Mouse (Mus musculus): Measurements from ENCODE around the gene Ube2t.

Ube2t gene

GRCm38 (mm10) chr1:134962053-134962803 is at the start of gene Ube2t:
Gene Ube2t, plus strand, starts transcription at chr1:134962565.
- DNase-seq (ENCODE audit: extremely low read depth, low read depth, low spot score), result peak; percentile 31

- DNase-seq (ENCODE audit: extremely low read depth, low read depth, low spot score), result peak; percentile 58
Measured at GRCm38 (mm10) chr1:134913535-134913934, 48.8 kb upstream of the Ube2t start.

DNA sequence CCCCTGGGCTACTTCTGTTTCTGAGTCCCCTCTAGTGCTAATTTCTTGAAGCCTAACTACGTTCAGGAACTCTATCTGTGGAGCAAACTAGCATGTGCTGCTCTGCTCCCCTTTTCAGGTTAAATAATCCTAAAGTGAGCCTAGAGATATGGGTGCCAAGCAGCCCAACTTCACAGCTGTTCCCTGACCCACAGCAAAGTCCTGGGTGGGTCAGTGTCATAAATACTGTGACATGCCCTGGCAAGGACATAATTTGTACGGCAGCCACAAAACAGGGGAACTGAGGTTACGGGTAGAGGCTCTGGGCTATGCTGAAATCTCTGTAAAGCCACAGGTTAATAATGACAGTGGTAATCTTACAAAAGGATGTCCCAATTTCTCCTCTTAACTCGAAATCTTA is 46.9 kb upstream of the Ube2t start:
- no peak for DNase-seq (ENCODE audit: extremely low read depth, low read depth, low spot score)

- no peak for DNase-seq (ENCODE audit: extremely low read depth, low read depth, low spot score)
Measured at GRCm38 (mm10) chr1:134919010-134919409, 43.4 kb upstream of the Ube2t start.

DNA sequence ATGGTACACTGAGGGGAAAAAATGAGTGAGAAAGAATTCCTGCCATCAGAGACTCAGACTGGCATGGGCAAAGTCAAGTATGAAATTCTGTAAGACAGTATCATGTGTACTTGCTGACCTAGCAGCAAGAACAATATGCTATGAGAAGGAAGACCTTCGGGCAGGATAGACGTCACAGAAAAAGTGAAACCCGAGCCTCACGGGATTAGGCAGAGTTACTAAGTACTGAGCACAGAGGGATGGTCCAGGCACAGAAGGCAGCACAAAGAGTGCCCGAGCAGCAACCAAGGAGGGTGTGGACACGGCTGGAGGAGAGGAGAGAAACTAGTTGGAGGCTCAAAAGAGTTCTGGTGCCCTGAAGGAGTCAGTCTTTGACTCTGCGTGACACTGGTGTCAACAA is 29.9 kb upstream of the Ube2t start:
- no peak for DNase-seq (ENCODE audit: extremely low read depth, low read depth, low spot score)

DNA sequence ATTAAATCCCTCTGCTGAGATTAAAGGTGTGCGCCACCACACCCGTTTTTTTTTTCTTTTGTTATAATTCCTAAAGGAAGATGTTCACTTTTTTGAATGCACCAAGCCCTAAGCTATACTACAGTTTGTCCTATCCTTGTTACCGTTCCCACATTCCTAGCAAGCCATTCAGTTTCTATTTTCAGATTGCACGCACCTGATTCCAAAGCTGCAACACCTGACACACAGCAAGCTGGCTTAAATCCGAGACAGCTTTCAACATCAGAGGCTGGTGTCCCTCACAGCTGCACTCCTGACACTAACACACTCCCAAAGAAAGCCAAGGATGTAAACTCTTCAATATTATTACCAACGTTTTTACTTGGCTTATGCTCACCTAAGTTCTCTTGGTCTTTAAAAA is 26.0 kb upstream of the Ube2t start:
- no peak for DNase-seq (ENCODE audit: extremely low read depth, low read depth, low spot score)

DNA sequence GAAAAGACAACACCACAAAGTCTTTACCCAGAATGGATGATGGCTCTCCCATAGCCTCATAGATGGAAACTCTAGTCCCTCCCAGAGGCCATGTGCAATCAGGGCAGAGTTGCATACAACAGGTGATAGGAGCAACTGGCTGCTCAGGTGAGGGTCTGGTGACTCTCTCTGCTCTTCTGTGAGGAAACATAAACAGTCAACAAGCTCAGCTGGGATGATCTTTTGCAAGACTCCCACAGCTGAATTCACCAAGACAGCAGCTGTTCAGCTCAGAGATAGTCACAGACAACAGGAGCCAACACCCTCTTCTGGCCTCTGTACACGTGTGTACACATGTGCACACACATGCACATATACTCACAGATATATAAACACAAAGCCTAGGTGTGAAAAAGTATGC is 24.1 kb upstream of the Ube2t start:
- DNase-seq (ENCODE audit: extremely low read depth, low read depth, low spot score), result no peak

GRCm38 (mm10) chr1:134940863-134941262 is 21.5 kb upstream of the Ube2t start:
- DNase-seq (ENCODE audit: extremely low read depth, low read depth, low spot score), result no peak

DNA sequence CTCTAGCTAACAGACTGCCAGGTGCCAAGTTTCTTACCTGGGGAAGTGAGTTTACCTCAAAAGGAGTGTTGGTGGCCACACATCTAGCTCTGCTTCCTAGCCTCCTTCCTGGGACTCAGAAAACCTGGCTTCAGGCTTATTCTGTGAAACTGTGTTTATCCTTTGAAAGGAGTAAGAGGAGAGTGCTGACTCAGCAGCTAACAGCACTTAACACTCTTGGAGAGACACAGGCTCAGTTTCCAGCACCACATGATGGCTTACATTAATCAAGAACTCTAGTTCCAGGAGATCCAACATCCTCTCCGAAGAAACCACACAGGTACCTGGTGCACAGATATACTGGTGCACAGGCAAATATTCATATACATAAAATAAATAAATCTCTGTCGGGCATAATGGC is 19.5 kb upstream of the Ube2t start:
- DNase-seq (ENCODE audit: extremely low read depth, low read depth, low spot score), result no peak

DNA sequence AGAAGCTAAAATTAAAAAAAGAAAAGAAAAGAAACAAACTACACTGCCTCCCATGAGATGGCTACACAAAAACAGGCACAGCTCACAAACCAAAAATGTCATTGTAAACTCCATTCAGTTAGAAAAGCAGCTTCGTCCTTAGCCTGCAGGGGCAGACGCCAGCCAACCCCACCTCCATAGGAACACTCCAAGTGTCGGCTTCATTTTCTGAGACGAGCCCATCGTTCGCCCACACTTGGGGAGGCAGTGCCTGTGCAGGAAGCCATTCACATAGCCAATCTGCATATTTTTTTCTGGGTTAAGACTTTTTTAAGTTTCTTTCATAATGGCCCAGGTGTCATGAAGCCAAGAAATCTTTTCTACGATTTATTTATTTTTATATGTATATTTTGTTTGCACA is 14.8 kb upstream of the Ube2t start:
- DNase-seq (ENCODE audit: extremely low read depth, low read depth, low spot score), result no peak

DNA sequence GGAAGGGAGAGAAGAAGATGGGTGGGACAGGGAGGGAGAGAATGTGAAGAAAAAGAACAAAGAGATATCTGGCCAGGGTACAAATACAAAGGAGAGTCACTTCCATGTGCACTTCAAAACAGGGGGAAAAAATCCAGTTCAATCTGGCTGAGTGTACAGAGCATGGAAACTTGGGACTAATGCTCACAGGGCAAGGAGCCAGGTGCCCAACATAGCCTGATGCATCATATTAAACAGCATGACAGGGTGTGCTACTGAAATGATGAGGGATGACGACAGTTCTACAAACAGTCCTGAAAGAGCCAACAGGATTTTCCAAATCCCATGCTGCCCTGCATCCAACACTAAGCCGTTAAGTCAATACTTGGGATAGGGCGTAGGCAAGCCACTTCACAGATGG is 12.4 kb upstream of the Ube2t start:
- no peak for DNase-seq (ENCODE audit: extremely low read depth, low read depth, low spot score)

- no peak for DNase-seq (ENCODE audit: extremely low read depth, low read depth, low spot score)
Measured at GRCm38 (mm10) chr1:134955050-134955636, 7.2 kb upstream of the Ube2t start.

DNA sequence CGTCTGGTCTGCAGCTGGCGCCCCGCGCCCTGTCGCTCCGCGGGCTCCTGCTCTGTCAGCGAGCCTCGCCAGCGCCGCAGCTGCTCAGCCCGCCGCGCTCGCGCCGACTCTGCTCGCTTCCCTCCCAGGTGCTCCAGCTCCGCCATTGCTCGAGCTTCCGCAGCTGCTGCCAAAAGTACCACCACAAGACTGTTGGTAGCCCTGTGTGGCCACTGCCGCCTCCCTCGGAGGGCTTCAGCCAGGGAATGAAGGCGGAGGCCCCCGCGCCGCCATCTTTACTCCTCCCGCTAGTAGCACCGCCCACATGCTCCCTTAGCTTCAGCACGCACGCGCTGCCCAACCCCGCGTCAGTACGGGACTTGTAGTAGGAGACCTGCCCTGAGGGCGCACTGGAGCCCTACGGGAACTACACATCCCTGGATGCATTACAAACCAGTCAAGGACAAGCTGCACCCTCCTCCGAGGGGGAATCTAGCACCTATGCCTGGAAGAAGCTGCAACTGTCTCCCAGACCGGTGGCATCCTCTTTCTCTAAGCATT is 6.7 kb upstream of the Ube2t start, which contains the start of gene Ppp1r12b:
Gene Ppp1r12b, minus strand, starts transcription at position 306 of the 540 bp plus-strand sequence.
- DNase-seq (ENCODE audit: extremely low read depth, low read depth, low spot score), result peak; percentile 56

GRCm38 (mm10) chr1:134960634-134961033 is 1.7 kb upstream of the Ube2t start:
- DNase-seq (ENCODE audit: extremely low read depth, low read depth, low spot score), result no peak

GRCm38 (mm10) chr1:134962821-134963220 is 456 bp downstream of the Ube2t start:
- DNase-seq (ENCODE audit: extremely low read depth, low read depth, low spot score), result no peak

DNA sequence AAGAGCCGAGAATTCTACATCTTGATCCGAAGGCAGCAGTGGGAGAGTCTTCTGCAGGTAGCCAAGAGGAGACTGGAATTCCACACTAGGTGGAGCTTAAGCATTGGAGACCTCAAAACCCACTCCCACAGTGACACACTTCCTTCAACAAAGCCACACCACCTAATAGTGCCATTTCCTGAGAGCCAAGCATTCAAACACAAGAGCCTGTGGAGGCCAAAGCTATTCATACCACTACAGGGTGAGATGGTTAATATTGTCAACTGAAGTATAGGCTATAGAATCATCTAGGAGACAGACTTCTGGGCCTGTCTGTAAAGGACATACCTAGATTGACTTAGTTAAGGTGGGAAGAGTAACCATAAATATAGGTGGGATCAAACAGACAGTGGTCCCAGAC is 3.1 kb downstream of the Ube2t start:
- DNase-seq (ENCODE audit: extremely low read depth, low read depth, low spot score), result no peak

DNA sequence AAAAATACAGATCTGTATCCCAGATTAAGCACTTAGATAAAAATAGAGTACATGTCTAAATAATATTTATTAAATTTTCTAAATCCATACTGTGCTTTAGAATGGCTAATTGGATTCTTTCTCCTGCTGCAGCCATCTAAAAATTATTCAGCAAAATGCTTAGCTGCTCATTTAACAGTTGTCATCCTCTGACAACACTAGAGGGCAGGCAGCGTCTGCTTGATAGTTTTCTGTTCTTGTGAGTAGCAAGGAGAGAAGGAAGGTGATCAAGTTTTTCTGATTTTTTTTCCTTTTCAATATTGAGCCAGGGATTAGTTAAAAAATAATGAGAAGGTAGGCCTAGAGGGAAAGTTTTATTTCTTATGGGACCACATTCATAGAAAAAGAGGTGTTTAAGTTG is 10.6 kb downstream of the Ube2t start:
- DNase-seq (ENCODE audit: extremely low read depth, low read depth, low spot score), result no peak

DNA sequence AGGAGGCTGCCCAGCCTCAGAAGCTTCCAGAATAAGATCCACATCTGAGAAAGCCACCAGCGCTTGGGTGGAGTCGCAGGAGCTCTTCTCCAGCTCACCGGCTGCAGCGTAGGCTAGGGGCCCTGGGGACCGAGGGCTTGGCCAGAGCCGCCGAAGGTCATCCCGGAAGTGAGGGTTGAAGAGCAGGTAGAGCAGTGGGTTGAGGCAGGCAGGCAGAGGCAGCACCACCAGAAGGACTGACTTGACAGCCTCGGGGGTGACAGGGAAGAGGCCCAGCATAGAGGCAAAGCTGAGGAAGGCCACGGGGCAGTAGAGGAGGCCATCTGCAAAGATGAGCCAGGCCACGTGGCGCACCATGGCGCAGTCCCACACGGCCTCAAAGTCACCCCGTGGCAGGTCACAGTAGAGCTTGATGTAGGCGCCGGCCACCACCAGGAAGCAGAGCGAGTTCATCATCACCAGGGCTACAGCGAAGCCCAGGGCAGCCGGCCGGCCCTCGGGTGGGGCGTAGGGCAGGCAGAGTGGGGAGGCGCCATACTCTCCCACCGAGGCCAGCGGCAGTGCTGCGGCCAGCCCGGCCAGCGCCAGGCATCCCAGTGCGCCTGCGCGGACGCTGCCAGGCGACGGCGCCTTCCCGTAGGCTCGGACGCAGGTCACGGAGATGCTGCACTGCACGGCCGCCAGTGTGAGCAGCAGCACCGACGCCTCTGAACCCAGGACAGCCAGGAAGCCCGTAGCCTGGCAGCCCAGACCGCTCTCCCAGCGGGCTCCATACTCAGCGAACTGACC is 25.0 kb downstream of the Ube2t start:
- DNase-seq (ENCODE audit: extremely low read depth, low read depth, low spot score), result no peak

DNA sequence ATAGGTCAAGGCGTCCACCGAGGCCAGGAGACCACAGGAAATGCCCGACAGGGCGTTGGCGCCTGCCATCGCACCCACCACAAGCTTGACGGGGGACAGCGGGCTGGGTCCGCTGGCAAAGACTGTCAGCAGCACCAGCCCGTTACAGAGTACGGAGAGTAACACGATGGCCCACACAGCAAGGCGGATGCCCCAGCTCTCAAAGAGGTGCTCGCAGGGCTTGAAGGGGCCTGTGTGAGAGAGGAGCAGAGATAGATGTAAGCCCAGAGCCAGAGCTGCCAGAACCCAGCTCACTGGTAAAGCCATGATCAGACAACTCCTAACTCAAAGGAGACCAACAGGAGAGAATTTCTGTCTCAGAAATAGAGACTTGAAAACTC is 25.6 kb downstream of the Ube2t start:
- DNase-seq (ENCODE audit: extremely low read depth, low read depth, low spot score), result no peak

GRCm38 (mm10) chr1:134989372-134989771 is 27.0 kb downstream of the Ube2t start:
- DNase-seq (ENCODE audit: extremely low read depth, low read depth, low spot score), result no peak

GRCm38 (mm10) chr1:134992046-134992645 is 29.8 kb downstream of the Ube2t start:
- DNase-seq (ENCODE audit: extremely low read depth, low read depth, low spot score), result no peak

Measured in fat pad, adult 2 months (tissue).